Mouse (Mus musculus) spleen, adult 2 months (tissue): ENCODE measurements around the gene Rims4.

Source experiments
- CTCF ChIP-seq: fragments of 200-500 bp; IDR thresholded peaks from 2 replicates; pipeline ENCODE4 v1.5.1; 2011; ENCODE audit warnings: mild to moderate bottlenecking, inconsistent platforms; ENCODE audit not compliant: insufficient read depth, insufficient read length, insufficient replicate concordance; ENCODE audit errors: extremely low read depth
- POLR2A ChIP-seq: fragments of 200-500 bp; IDR thresholded peaks from 2 replicates; pipeline ENCODE4 v1.6.1; 2011; ENCODE audit warnings: low read depth, low read length, inconsistent platforms

- TF ChIP-seq CTCF = no peak
- no peak for TF ChIP-seq POLR2A
Observed at GRCm38 (mm10) chr2:163943056-163943455, 24.6 kb upstream of the Rims4 start.
